Mouse (Mus musculus): ENCODE measurements around the gene Hip1. TPM values are rescaled to one million over a fixed set of nuclear protein-coding genes. Genes with fewer than 3 reads are reported as not detected.
A peak's percentile ranks its signal among the peaks of the same experiment; 100 is the strongest.

Gene Hip1
- polyA plus RNA-seq, 1 experiment from 2014 or later = 32.7 TPM

DNA sequence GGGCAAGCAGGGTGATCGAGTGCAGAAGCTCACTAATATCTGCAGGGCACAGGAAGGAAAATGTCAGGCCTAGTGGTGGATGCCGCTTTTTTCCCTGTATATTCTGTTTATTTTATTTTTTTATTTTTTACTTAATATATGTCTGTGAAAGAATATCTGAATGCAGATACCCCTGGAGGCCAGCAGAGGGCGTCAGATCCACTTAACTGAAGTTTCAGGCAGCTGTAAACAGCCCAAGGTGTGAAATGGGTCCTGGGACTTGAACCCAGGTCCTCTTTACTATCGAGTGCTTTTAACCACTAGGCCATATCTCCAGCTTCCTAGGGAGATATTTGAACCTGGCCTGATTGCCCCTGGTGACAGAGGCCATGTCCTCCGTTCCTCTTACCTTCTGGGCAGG is 116.1 kb downstream of the Hip1 start:
- no peaks in the 10 kb centered on the region for H3K9me3 ChIP-seq (ENCODE audit: control insufficient read depth, low read length)
- H3K27ac ChIP-seq (ENCODE audit: low read depth) = no peak overlapping the region
- ATAC-seq (replicated peaks; ENCODE audit: low FRiP score, low TSS enrichment, low read depth) (no peak), DNase-seq (ENCODE audit: low spot score) (no peak)
- no peak overlapping the region for H3K4me3 ChIP-seq (ENCODE audit: low read depth, low read length)
- no peak overlapping the region for H3K4me2 ChIP-seq (ENCODE audit: low read length)
- no peaks in the 10 kb centered on the region for H3K4me1 ChIP-seq (replicated peaks; ENCODE audit: control insufficient read depth, insufficient read depth, low read length)
- no peaks in the 10 kb centered on the region for H3K27me3 ChIP-seq (replicated peaks; ENCODE audit: control insufficient read depth, insufficient read depth, low read length)
- WGBS = 77% methylated on average over 5 of the region's 5 CpGs
- H3K36me3 ChIP-seq (ENCODE audit: control insufficient read depth, insufficient read depth, low read length) = peaks cover 84% of the 10 kb centered on the region
- no peak overlapping the region for H3K9ac ChIP-seq (ENCODE audit: low read length)

DNA sequence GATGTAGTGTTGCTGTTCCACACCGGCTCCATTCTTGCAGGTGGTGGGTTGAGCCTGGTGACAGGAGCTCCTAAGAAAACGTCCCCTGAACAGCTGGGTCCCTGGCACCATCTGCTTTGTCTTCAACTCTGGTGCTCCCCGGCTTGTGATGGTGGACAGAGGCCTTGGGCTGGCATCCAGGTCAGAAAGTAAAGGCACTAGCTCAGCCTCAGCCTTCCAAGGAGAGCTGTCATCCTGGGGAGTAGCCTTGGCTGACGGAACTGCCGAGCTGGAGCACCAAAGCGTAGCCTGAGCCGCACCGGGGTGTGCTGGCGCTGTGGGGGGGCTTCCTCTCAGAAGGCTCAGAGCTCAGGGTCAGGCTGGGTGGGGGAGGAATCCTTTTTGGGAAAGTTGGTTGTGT is 134.7 kb downstream of the Hip1 start:
- H3K27me3 ChIP-seq (replicated peaks; ENCODE audit: control insufficient read depth, insufficient read depth, low read length) = no peaks in the 10 kb centered on the region
- H3K9me3 ChIP-seq (ENCODE audit: control insufficient read depth, low read length) = no peaks in the 10 kb centered on the region
- H3K4me2 ChIP-seq (ENCODE audit: low read length) = no peak overlapping the region
- peaks cover 53% of the 10 kb centered on the region for H3K36me3 ChIP-seq (ENCODE audit: control insufficient read depth, insufficient read depth, low read length)
- H3K27ac ChIP-seq (ENCODE audit: low read depth) = no peak overlapping the region
- no peak overlapping the region for H3K9ac ChIP-seq (ENCODE audit: low read length)
- H3K4me1 ChIP-seq (replicated peaks; ENCODE audit: control insufficient read depth, insufficient read depth, low read length) = no peaks in the 10 kb centered on the region
- H3K4me3 ChIP-seq (ENCODE audit: low read depth, low read length) = no peak overlapping the region
- DNase-seq (ENCODE audit: low spot score) (no peak), ATAC-seq (replicated peaks; ENCODE audit: low FRiP score, low TSS enrichment, low read depth) (no peak)
- WGBS = 90% methylated on average over 9 of the region's 9 CpGs

DNA sequence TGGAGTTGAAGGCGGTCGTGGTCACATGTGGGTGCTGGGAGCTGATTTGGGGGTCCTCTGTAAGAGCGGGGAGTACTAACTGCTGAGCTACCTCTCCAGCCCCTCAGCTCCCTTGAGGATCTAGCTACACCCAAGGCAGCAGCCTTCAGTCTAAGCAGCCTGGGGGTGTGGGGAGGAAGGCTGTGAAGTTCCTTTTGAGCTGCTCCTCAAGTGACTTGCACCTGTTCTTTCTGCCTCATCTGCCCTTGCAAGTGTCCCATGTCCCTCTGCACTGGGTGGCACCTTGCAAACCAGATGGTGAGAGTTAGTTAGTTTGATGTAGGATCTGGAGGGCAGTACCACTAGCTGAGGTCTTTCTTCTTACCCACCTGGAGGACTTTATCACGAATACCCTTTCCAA is 136.8 kb downstream of the Hip1 start:
- H3K9ac ChIP-seq (ENCODE audit: low read length) = no peak overlapping the region
- DNase-seq (ENCODE audit: low spot score) = no peak
- H3K4me2 ChIP-seq (ENCODE audit: low read length) = no peak overlapping the region
- no peaks in the 10 kb centered on the region for H3K27me3 ChIP-seq (replicated peaks; ENCODE audit: control insufficient read depth, insufficient read depth, low read length)
- no peaks in the 10 kb centered on the region for H3K9me3 ChIP-seq (ENCODE audit: control insufficient read depth, low read length)
- no peaks in the 10 kb centered on the region for H3K4me1 ChIP-seq (replicated peaks; ENCODE audit: control insufficient read depth, insufficient read depth, low read length)
- 91% methylated on average over 4 of the region's 4 CpGs for WGBS
- no peak for ATAC-seq (replicated peaks; ENCODE audit: low FRiP score, low TSS enrichment, low read depth)
- no peak overlapping the region for H3K4me3 ChIP-seq (ENCODE audit: low read depth, low read length)
- H3K36me3 ChIP-seq (ENCODE audit: control insufficient read depth, insufficient read depth, low read length) = peaks cover 37% of the 10 kb centered on the region
- H3K27ac ChIP-seq (ENCODE audit: low read depth) = no peak overlapping the region

DNA sequence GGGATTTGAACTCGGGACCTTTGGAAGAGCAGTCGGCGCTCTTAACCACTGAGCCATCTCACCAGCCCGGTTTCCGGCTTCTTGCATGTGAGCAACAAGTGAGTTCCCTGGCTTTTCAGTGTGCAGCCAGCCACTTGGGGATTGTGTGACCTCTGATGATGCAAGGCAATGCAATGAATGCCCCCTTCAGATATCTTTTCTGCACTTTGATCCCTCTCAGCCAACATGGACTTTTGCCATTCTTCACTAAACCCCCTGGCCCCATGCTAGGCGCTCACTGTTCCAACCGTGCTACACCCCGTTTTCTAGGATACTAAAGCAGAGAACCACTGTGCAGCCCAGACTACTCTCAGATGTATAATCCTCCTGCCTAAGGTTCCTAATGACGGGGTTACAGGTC is 139.5 kb downstream of the Hip1 start:
- 89% methylated on average over 9 of the region's 9 CpGs for WGBS
- H3K27me3 ChIP-seq (replicated peaks; ENCODE audit: control insufficient read depth, insufficient read depth, low read length) = no peaks in the 10 kb centered on the region
- no peak overlapping the region for H3K4me3 ChIP-seq (ENCODE audit: low read depth, low read length)
- no peak overlapping the region for H3K4me2 ChIP-seq (ENCODE audit: low read length)
- peaks cover 17% of the 10 kb centered on the region for H3K36me3 ChIP-seq (ENCODE audit: control insufficient read depth, insufficient read depth, low read length)
- H3K9me3 ChIP-seq (ENCODE audit: control insufficient read depth, low read length) = no peaks in the 10 kb centered on the region
- no peak overlapping the region for H3K9ac ChIP-seq (ENCODE audit: low read length)
- no peaks in the 10 kb centered on the region for H3K4me1 ChIP-seq (replicated peaks; ENCODE audit: control insufficient read depth, insufficient read depth, low read length)
- no peak for ATAC-seq (replicated peaks; ENCODE audit: low FRiP score, low TSS enrichment, low read depth)
- H3K27ac ChIP-seq (ENCODE audit: low read depth) = no peak overlapping the region
- no peak for DNase-seq (ENCODE audit: low spot score)

DNA sequence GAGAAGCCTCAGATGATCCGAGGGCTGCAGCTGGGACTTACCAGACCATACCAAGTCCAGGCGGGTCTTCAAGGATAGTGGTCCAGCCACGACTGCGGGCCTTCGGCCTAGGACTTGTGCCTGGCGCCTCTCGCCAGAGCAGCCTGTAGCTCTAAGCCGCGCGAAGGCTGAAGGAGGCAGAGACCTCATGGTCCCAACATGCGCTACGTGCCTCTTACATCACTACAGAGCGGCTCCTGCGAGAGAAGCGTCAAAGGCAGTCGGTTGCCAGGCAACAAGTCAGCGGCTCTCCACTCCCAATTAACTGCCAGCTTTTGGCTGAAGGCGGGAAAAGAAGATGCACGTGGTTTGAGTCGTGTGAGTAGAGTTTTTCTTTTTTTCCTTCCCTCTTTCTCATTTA is 140.3 kb downstream of the Hip1 start:
- Histone ChIP-seq H3K27ac (ENCODE audit: low read depth) (no peak overlapping the region), H3K4me2 (ENCODE audit: low read length) (no peak overlapping the region), H3K9me3 (ENCODE audit: control insufficient read depth, low read length) (no peaks in the 10 kb centered on the region), H3K36me3 (ENCODE audit: control insufficient read depth, insufficient read depth, low read length) (peaks cover 8% of the 10 kb centered on the region; the same call in 1 of the 2 replicates), H3K4me1 (replicated peaks; ENCODE audit: control insufficient read depth, insufficient read depth, low read length) (no peaks in the 10 kb centered on the region), H3K4me3 (ENCODE audit: low read depth, low read length) (no peak overlapping the region), H3K27me3 (replicated peaks; ENCODE audit: control insufficient read depth, insufficient read depth, low read length) (no peaks in the 10 kb centered on the region), H3K9ac (ENCODE audit: low read length) (no peak overlapping the region)
- ATAC-seq (replicated peaks; ENCODE audit: low FRiP score, low TSS enrichment, low read depth) = no peak
- WGBS = 39% methylated on average over 20 of the region's 20 CpGs
- peak; percentile 56 for DNase-seq (ENCODE audit: low spot score)

DNA sequence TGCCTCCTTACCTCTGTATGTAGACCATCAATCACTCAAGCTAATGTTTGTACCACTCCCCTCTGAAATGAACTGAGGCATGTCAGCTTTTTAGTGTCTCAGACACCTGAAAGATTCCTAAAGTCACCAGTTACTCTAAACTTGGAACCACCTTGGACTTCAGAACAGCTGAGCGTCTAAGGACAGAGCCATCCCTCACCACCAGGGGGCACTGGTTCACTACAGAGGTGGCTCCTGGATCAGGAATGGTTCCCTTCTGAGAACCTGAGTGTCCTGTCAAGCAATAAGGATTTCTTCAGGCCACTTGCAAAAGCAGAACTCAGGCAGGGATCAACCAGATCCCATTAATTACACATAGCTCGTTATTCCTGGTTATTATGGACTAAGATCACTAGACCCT is 144.7 kb downstream of the Hip1 start:
- H3K9ac ChIP-seq (ENCODE audit: low read length) = no peak overlapping the region
- H3K36me3 ChIP-seq (ENCODE audit: control insufficient read depth, insufficient read depth, low read length) = no peaks in the 10 kb centered on the region
- no peak overlapping the region for H3K4me3 ChIP-seq (ENCODE audit: low read depth, low read length)
- H3K27ac ChIP-seq (ENCODE audit: low read depth) = no peak overlapping the region
- DNase-seq (ENCODE audit: low spot score) (peak; percentile 91), ATAC-seq (replicated peaks; ENCODE audit: low FRiP score, low TSS enrichment, low read depth) (0 out of 2 replicates have a peak, but pooled peaks have one; percentile 28)
- no peaks in the 10 kb centered on the region for H3K27me3 ChIP-seq (replicated peaks; ENCODE audit: control insufficient read depth, insufficient read depth, low read length)
- WGBS = 12% methylated on average over 2 of the region's 2 CpGs
- no peak overlapping the region for H3K4me2 ChIP-seq (ENCODE audit: low read length)
- no peaks in the 10 kb centered on the region for H3K4me1 ChIP-seq (replicated peaks; ENCODE audit: control insufficient read depth, insufficient read depth, low read length)
- H3K9me3 ChIP-seq (ENCODE audit: control insufficient read depth, low read length) = no peaks in the 10 kb centered on the region

DNA sequence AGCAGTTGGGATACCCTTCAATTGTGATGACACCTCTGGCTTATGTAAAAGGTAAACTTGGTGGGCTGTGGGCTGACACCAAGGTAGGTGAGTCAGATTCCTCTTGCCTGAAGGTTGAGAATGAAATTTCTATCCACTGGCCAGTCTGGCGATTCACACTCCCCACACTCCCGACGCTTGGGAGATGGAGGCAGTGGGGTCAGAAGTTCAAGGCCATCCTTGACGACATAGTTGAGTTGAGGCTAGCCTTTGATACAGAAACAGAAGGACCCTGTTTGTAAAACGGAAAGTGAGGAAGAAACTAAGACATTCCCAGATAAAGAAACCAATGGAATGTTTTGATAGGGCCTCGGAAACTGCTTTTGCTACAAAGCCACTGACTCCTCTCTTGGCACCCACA is 145.5 kb downstream of the Hip1 start:
- Histone ChIP-seq H3K9me3 (ENCODE audit: control insufficient read depth, low read length) (no peaks in the 10 kb centered on the region), H3K9ac (ENCODE audit: low read length) (no peak overlapping the region), H3K4me3 (ENCODE audit: low read depth, low read length) (no peak overlapping the region), H3K4me1 (replicated peaks; ENCODE audit: control insufficient read depth, insufficient read depth, low read length) (no peaks in the 10 kb centered on the region; the same call in 1 of the 2 replicates), H3K4me2 (ENCODE audit: low read length) (no peak overlapping the region), H3K27ac (ENCODE audit: low read depth) (no peak overlapping the region), H3K27me3 (replicated peaks; ENCODE audit: control insufficient read depth, insufficient read depth, low read length) (no peaks in the 10 kb centered on the region), H3K36me3 (ENCODE audit: control insufficient read depth, insufficient read depth, low read length) (no peaks in the 10 kb centered on the region)
- DNase-seq (ENCODE audit: low spot score) (no peak), ATAC-seq (replicated peaks; ENCODE audit: low FRiP score, low TSS enrichment, low read depth) (no peak)
- WGBS = 63% methylated on average over 6 of the region's 6 CpGs

DNA sequence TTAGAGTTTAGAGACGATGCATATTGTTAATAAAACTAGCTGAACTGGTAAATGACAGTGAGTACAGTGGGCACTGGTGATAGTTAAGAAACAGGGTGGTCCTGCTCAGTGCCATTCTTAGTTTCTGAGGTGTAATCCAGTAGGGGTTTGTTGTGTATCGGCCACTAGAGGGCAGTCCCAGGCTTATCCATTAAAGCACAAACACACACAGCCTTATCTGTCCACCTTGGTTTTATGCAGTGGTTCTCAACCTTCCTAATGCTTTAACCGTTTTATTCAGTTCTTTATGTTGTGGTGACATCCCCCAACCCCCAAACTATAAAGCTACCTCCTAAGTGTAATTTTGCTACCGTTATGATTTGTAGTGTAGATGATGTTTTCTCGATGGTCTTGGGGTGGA is 149.1 kb downstream of the Hip1 start:
- H3K27ac ChIP-seq (ENCODE audit: low read depth) = no peak overlapping the region
- H3K9ac ChIP-seq (ENCODE audit: low read length) = no peak overlapping the region
- DNase-seq (ENCODE audit: low spot score) = no peak
- no peak overlapping the region for H3K4me3 ChIP-seq (ENCODE audit: low read depth, low read length)
- H3K9me3 ChIP-seq (ENCODE audit: control insufficient read depth, low read length) = no peaks in the 10 kb centered on the region
- no peak for ATAC-seq (replicated peaks; ENCODE audit: low FRiP score, low TSS enrichment, low read depth)
- peaks cover 8% of the 10 kb centered on the region; the same call in 1 of the 2 replicates for H3K4me1 ChIP-seq (replicated peaks; ENCODE audit: control insufficient read depth, insufficient read depth, low read length)
- no peaks in the 10 kb centered on the region for H3K27me3 ChIP-seq (replicated peaks; ENCODE audit: control insufficient read depth, insufficient read depth, low read length)
- H3K36me3 ChIP-seq (ENCODE audit: control insufficient read depth, insufficient read depth, low read length) = peaks cover 16% of the 10 kb centered on the region
- no peak overlapping the region for H3K4me2 ChIP-seq (ENCODE audit: low read length)
- 48% methylated on average over 5 of the region's 5 CpGs for WGBS

DNA sequence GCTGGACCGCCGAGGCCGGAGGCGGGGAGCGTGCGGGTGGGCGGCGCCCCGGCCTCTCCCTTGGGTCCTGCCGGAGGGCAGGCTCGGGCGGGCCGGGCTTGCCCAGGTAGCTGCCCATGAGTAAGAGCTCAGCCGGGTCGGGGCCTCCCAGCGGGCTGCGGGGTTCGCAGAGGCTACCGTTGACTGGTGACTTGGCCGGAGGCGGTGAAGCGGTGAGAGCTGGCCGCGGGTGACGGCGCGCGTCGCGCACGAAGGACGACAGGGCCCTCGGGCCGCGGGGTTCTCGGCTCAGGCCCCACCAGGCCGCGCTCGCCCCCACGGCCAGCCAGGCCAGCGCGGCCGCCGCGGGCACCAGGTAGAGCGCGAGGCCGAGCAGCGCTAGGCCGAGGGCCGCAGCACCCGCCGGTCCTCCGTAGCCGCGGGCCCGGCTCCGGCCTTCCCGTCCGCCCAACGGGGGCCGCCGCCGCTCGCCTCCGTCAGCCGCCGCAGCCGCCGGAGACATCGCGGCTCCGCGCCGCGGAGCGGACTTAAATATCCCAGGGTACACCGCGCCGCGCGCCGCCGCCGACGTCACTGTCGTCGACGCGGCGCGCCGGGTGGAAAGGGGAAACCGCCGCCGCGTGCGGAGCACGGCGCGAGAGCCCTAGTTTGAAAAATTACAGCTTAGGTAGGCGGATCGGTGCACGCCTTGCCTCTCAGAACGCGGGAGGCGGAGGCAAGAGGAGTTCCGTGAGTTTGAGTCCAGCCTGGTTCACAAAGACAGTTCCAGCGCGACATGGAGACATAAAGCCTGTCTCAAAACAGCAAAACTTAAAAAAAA is 150.7 kb downstream of the Hip1 start, which contains the start of gene Pom121:
Gene Pom121 (minus strand): TSS at position 543 of the 820 bp plus-strand sequence.
- WGBS = under 1% methylated on average over 75 of the region's 110 CpGs
- Histone ChIP-seq H3K27ac (ENCODE audit: low read depth) (peak within 1 kb of the TSS; percentile 82), H3K4me1 (replicated peaks; ENCODE audit: control insufficient read depth, insufficient read depth, low read length) (peaks cover 8% of the 10 kb centered on the region; the same call in 1 of the 2 replicates), H3K4me3 (ENCODE audit: low read depth, low read length) (peak within 1 kb of the TSS; percentile 92), H3K36me3 (ENCODE audit: control insufficient read depth, insufficient read depth, low read length) (peaks cover 32% of the 10 kb centered on the region), H3K9me3 (ENCODE audit: control insufficient read depth, low read length) (no peaks in the 10 kb centered on the region), H3K27me3 (replicated peaks; ENCODE audit: control insufficient read depth, insufficient read depth, low read length) (no peaks in the 10 kb centered on the region), H3K9ac (ENCODE audit: low read length) (peak within 1 kb of the TSS; percentile 96), H3K4me2 (ENCODE audit: low read length) (peak within 1 kb of the TSS; percentile 66)
- ATAC-seq (replicated peaks; ENCODE audit: low FRiP score, low TSS enrichment, low read depth) (peak; percentile 93), DNase-seq (ENCODE audit: low spot score) (peak; percentile 88)
